Mouse (Mus musculus): ENCODE data around the gene Olfr575. TPM values are rescaled to one million over a fixed set of nuclear protein-coding genes. Genes with fewer than 3 reads are reported as not detected.

Gene Olfr575
- polyA plus RNA-seq (2016; fragmentation: Nextera tagmentation; extraction: Ambion mirVana), result not detected in 2 replicates

GRCm38 (mm10) chr7:102958593-102958992 lies at the start of gene Olfr575:
Gene Olfr575 (minus strand): TSS chr7:102958775.
- WGBS, result 68% methylated on average over 1 of the region's 1 CpGs
- no peaks in the 10 kb centered on the region for H3K9me3 ChIP-seq (replicated peaks)

GRCm38 (mm10) chr7:102989224-102989623 lies 30.6 kb upstream of the Olfr575 start, which contains the start of gene Olfr578:
Gene Olfr578 (minus strand): TSS chr7:102989324.
- no peaks in the 10 kb centered on the region for H3K4me1 ChIP-seq
- no peaks in the 10 kb centered on the region for H3K27me3 ChIP-seq (ENCODE audit: low read depth, poor library complexity, severe bottlenecking)
- WGBS, result 84% methylated on average over 3 of the region's 3 CpGs
- H3K36me3 ChIP-seq, result no peaks in the 10 kb centered on the region
- no peak for DNase-seq (ENCODE audit: low spot score)
- no peak within 1 kb of the TSS for H3K4me3 ChIP-seq
- no peaks in the 10 kb centered on the region for H3K9me3 ChIP-seq (replicated peaks)
- H3K27ac ChIP-seq (replicated peaks), result no peak within 1 kb of the TSS

More at GRCm38 (mm10) chr7:102958593-102958992, at the start of gene Olfr575:
- Histone ChIP-seq H3K27me3 (ENCODE audit: low read depth, poor library complexity, severe bottlenecking) (no peaks in the 10 kb centered on the region), H3K4me1 (no peaks in the 10 kb centered on the region), H3K36me3 (no peaks in the 10 kb centered on the region), H3K27ac (replicated peaks) (no peak within 1 kb of the TSS), H3K4me3 (no peak within 1 kb of the TSS)
- DNase-seq (ENCODE audit: low spot score), result no peak

- DNase-seq (ENCODE audit: low spot score), result no peak
- H3K36me3 ChIP-seq, result no peaks in the 10 kb centered on the region
- H3K4me3 ChIP-seq, result no peak within 1 kb of the TSS
- H3K27ac ChIP-seq (replicated peaks), result no peak within 1 kb of the TSS
- H3K9me3 ChIP-seq (replicated peaks), result no peaks in the 10 kb centered on the region
- H3K4me1 ChIP-seq, result no peaks in the 10 kb centered on the region
- H3K27me3 ChIP-seq (ENCODE audit: low read depth, poor library complexity, severe bottlenecking), result no peaks in the 10 kb centered on the region
- WGBS, result 89% methylated on average over 2 of the region's 2 CpGs
These were observed 17.3 kb upstream of the Olfr575 start, which contains the start of gene Olfr577 for GRCm38 (mm10) chr7:102975843-102976242. Gene Olfr577 (minus strand): TSS chr7:102975943.

- Histone ChIP-seq H3K4me3 (no peak overlapping the region), H3K9me3 (replicated peaks) (no peaks in the 10 kb centered on the region), H3K27ac (replicated peaks) (no peak overlapping the region), H3K36me3 (no peaks in the 10 kb centered on the region), H3K27me3 (ENCODE audit: low read depth, poor library complexity, severe bottlenecking) (no peaks in the 10 kb centered on the region), H3K4me1 (no peaks in the 10 kb centered on the region)
- 69% methylated on average over 1 of the region's 1 CpGs for WGBS
- no peak for DNase-seq (ENCODE audit: low spot score)
These were observed 15.8 kb upstream of the Olfr575 start for GRCm38 (mm10) chr7:102974399-102974798.

- WGBS, result 67% methylated on average over 2 of the region's 2 CpGs
- Histone ChIP-seq H3K36me3 (no peaks in the 10 kb centered on the region), H3K4me3 (no peak within 1 kb of the TSS), H3K27me3 (ENCODE audit: low read depth, poor library complexity, severe bottlenecking) (no peaks in the 10 kb centered on the region), H3K9me3 (replicated peaks) (no peaks in the 10 kb centered on the region), H3K27ac (replicated peaks) (no peak within 1 kb of the TSS), H3K4me1 (no peaks in the 10 kb centered on the region)
- no peak for DNase-seq (ENCODE audit: low spot score)
These were observed 3.8 kb upstream of the Olfr575 start, which contains the start of gene Olfr576 for GRCm38 (mm10) chr7:102962360-102962759. Gene Olfr576 (plus strand): TSS chr7:102962660.

- H3K27ac ChIP-seq (replicated peaks), result no peak overlapping the region
- no peaks in the 10 kb centered on the region for H3K36me3 ChIP-seq
- WGBS, result 81% methylated on average over 3 of the region's 3 CpGs
- no peaks in the 10 kb centered on the region for H3K27me3 ChIP-seq (ENCODE audit: low read depth, poor library complexity, severe bottlenecking)
- no peak overlapping the region for H3K4me3 ChIP-seq
- H3K4me1 ChIP-seq, result no peaks in the 10 kb centered on the region
- no peak for DNase-seq (ENCODE audit: low spot score)
- H3K9me3 ChIP-seq (replicated peaks), result no peaks in the 10 kb centered on the region
These were observed 438 bp downstream of the Olfr575 start for GRCm38 (mm10) chr7:102958137-102958536.

- whole genome bisulfite sequencing, result 90% methylated on average over 1 of the region's 1 CpGs
- H3K27ac ChIP-seq (replicated peaks), result no peak overlapping the region
- H3K9me3 ChIP-seq (replicated peaks), result no peaks in the 10 kb centered on the region
- H3K27me3 ChIP-seq (ENCODE audit: low read depth, poor library complexity, severe bottlenecking), result no peaks in the 10 kb centered on the region
- no peak overlapping the region for H3K4me3 ChIP-seq
- H3K4me1 ChIP-seq, result no peaks in the 10 kb centered on the region
- DNase-seq (ENCODE audit: low spot score), result no peak
- no peaks in the 10 kb centered on the region for H3K36me3 ChIP-seq
These were observed 7.8 kb downstream of the Olfr575 start for GRCm38 (mm10) chr7:102950732-102951131.

GRCm38 (mm10) chr7:102948167-102948566 lies 10.4 kb downstream of the Olfr575 start, which contains the start of gene Olfr574:
Gene Olfr574 (plus strand): TSS chr7:102948467.
- no peak within 1 kb of the TSS for H3K27ac ChIP-seq (replicated peaks)
- H3K27me3 ChIP-seq (ENCODE audit: low read depth, poor library complexity, severe bottlenecking), result no peaks in the 10 kb centered on the region
- DNase-seq (ENCODE audit: low spot score), result no peak
- H3K4me3 ChIP-seq, result no peak within 1 kb of the TSS
- 93% methylated on average over 1 of the region's 1 CpGs for WGBS
- H3K4me1 ChIP-seq, result no peaks in the 10 kb centered on the region
- H3K36me3 ChIP-seq, result no peaks in the 10 kb centered on the region
- H3K9me3 ChIP-seq (replicated peaks), result no peaks in the 10 kb centered on the region

GRCm38 (mm10) chr7:102943417-102943816 lies 15.2 kb downstream of the Olfr575 start:
- Histone ChIP-seq H3K4me1 (no peaks in the 10 kb centered on the region), H3K4me3 (no peak overlapping the region), H3K27ac (replicated peaks) (no peak overlapping the region), H3K36me3 (no peaks in the 10 kb centered on the region), H3K9me3 (replicated peaks) (no peaks in the 10 kb centered on the region), H3K27me3 (ENCODE audit: low read depth, poor library complexity, severe bottlenecking) (no peaks in the 10 kb centered on the region)
- no peak for DNase-seq (ENCODE audit: low spot score)
- 83% methylated on average over 1 of the region's 1 CpGs for WGBS

- WGBS, result 93% methylated on average over 2 of the region's 2 CpGs
- Histone ChIP-seq H3K27ac (replicated peaks) (no peak within 1 kb of the TSS), H3K4me1 (no peaks in the 10 kb centered on the region), H3K4me3 (no peak within 1 kb of the TSS), H3K36me3 (no peaks in the 10 kb centered on the region), H3K27me3 (ENCODE audit: low read depth, poor library complexity, severe bottlenecking) (no peaks in the 10 kb centered on the region), H3K9me3 (replicated peaks) (no peaks in the 10 kb centered on the region)
- DNase-seq (ENCODE audit: low spot score), result no peak
These were observed 16.1 kb downstream of the Olfr575 start, which contains the start of gene Olfr573-ps1 for GRCm38 (mm10) chr7:102942475-102942874. Gene Olfr573-ps1 (minus strand): TSS chr7:102942575.

- 84% methylated on average over 3 of the region's 3 CpGs for WGBS
- H3K9me3 ChIP-seq (replicated peaks), result no peaks in the 10 kb centered on the region
- no peaks in the 10 kb centered on the region for H3K4me1 ChIP-seq
- H3K36me3 ChIP-seq, result no peaks in the 10 kb centered on the region
- no peak overlapping the region for H3K27ac ChIP-seq (replicated peaks)
- DNase-seq (ENCODE audit: low spot score), result no peak
- H3K4me3 ChIP-seq, result no peak overlapping the region
- H3K27me3 ChIP-seq (ENCODE audit: low read depth, poor library complexity, severe bottlenecking), result no peaks in the 10 kb centered on the region
These were observed 31.5 kb downstream of the Olfr575 start for GRCm38 (mm10) chr7:102927105-102927504.

GRCm38 (mm10) chr7:102924109-102924508 lies 34.5 kb downstream of the Olfr575 start, which contains the start of gene Olfr572:
Gene Olfr572 (plus strand): TSS chr7:102924409.
- H3K27me3 ChIP-seq (ENCODE audit: low read depth, poor library complexity, severe bottlenecking), result no peaks in the 10 kb centered on the region
- no peaks in the 10 kb centered on the region for H3K36me3 ChIP-seq
- H3K4me1 ChIP-seq, result no peaks in the 10 kb centered on the region
- no peak within 1 kb of the TSS for H3K4me3 ChIP-seq
- no peak within 1 kb of the TSS for H3K27ac ChIP-seq (replicated peaks)
- WGBS, result 79% methylated on average over 1 of the region's 1 CpGs
- no peak for DNase-seq (ENCODE audit: low spot score)
- no peaks in the 10 kb centered on the region for H3K9me3 ChIP-seq (replicated peaks)

GRCm38 (mm10) chr7:102919632-102920031 lies 38.9 kb downstream of the Olfr575 start:
- Histone ChIP-seq H3K27ac (replicated peaks) (no peak overlapping the region), H3K36me3 (no peaks in the 10 kb centered on the region), H3K9me3 (replicated peaks) (no peaks in the 10 kb centered on the region), H3K27me3 (ENCODE audit: low read depth, poor library complexity, severe bottlenecking) (no peaks in the 10 kb centered on the region), H3K4me1 (no peaks in the 10 kb centered on the region), H3K4me3 (no peak overlapping the region)
- DNase-seq (ENCODE audit: low spot score), result no peak
- 28% methylated on average over 1 of the region's 1 CpGs for WGBS

Measured in midbrain, embryonic 10.5 days (tissue).